Mouse (Mus musculus) MEL (cell line): ENCODE data around the gene 9930111J21Rik2. TPM values are rescaled to one million over a fixed set of nuclear protein-coding genes. Genes with fewer than 3 reads are reported as not detected.

Experiments used
- DNase-seq: peaks from one replicate; pipeline ENCODE4 v3.0.0; 2011; ENCODE audit warnings: low read depth, low spot score
- H3K27ac ChIP-seq: 2 replicates; pipeline ENCODE4 v1.5.1; 2012; ENCODE audit warnings: low read depth, mild to moderate bottlenecking, control low read depth, low read length, moderate library complexity; ENCODE audit not compliant: control insufficient read depth
- H3K27me3 ChIP-seq, 2 experiments: fragments of 150-350 bp in 1 of 2; sonication (generic) in 1 of 2; 2 replicates each; pipeline ENCODE4 v1.6.1; 2012; ENCODE audit warnings: low read length in 2 of 2, mild to moderate bottlenecking in 2 of 2, improper control_type of control experiment in 1 of 2, moderate library complexity in 1 of 2; ENCODE audit not compliant: insufficient read depth in 2 of 2, control insufficient read depth in 1 of 2
- H3K36me3 ChIP-seq, 2 experiments: 2 replicates each; pipeline ENCODE4 v1.6.1; 2012 to 2014; ENCODE audit warnings: low read length in 2 of 2, improper control_type of control experiment in 1 of 2, inconsistent platforms in 1 of 2, mild to moderate bottlenecking in 1 of 2; ENCODE audit not compliant: insufficient read depth in 2 of 2, control insufficient read depth in 1 of 2
- H3K4me1 ChIP-seq, 2 experiments: fragments of 150-350 bp in 1 of 2; sonication (generic) in 1 of 2; 2 replicates each; pipeline ENCODE4 v1.6.1; 2012; ENCODE audit warnings: low read length in 2 of 2, improper control_type of control experiment in 1 of 2, mild to moderate bottlenecking in 1 of 2; ENCODE audit not compliant: insufficient read depth in 2 of 2, control insufficient read depth in 1 of 2
- H3K4me3 ChIP-seq, 2 experiments: fragments of 150-350 bp in 1 of 2; sonication (generic) in 1 of 2; 2 replicates each; pipeline ENCODE4 v1.5.1; 2012; ENCODE audit warnings: low read depth in 2 of 2, low read length in 2 of 2, mild to moderate bottlenecking in 2 of 2, moderate library complexity in 2 of 2, control low read depth in 1 of 2, improper control_type of control experiment in 1 of 2; ENCODE audit not compliant: control insufficient read depth in 1 of 2, insufficient read depth in 1 of 2
- H3K79me2 ChIP-seq: 2 replicates; pipeline ENCODE4 v1.6.1; 2012; ENCODE audit warnings: mild to moderate bottlenecking, low read length, moderate library complexity; ENCODE audit not compliant: control insufficient read depth, poor library complexity, insufficient read depth
- H3K9ac ChIP-seq: 2 replicates; pipeline ENCODE4 v1.6.1; 2012; ENCODE audit warnings: low read depth, mild to moderate bottlenecking, control low read depth, low read length, moderate library complexity; ENCODE audit not compliant: control insufficient read depth, poor library complexity, severe bottlenecking
- H3K9me3 ChIP-seq: fragments of 150-350 bp; sonication (generic); replicated peaks from 2 replicates; pipeline ENCODE4 v1.6.1; 2012; ENCODE audit warnings: mild to moderate bottlenecking, low read length, improper control_type of control experiment, moderate library complexity; ENCODE audit not compliant: insufficient read depth
- ELF1 ChIP-seq: IDR thresholded peaks from 2 replicates; pipeline ENCODE4 v1.6.1; 2014; ENCODE audit warnings: low read depth, mild to moderate bottlenecking, inconsistent platforms, low read length, improper control_type of control experiment, moderate library complexity
- EP300 ChIP-seq, 2 experiments: IDR thresholded peaks; 2 replicates each; pipeline ENCODE4 v1.6.1; 2011; ENCODE audit warnings: improper control_type of control experiment in 2 of 2, low read length in 2 of 2, low read depth in 1 of 2, mild to moderate bottlenecking in 1 of 2
- ETS1 ChIP-seq: IDR thresholded peaks from 2 replicates; pipeline ENCODE4 v1.6.1; 2012; ENCODE audit warnings: low read depth, mild to moderate bottlenecking, inconsistent platforms, low read length, improper control_type of control experiment, moderate library complexity
- GABPA ChIP-seq: IDR thresholded peaks from 2 replicates; pipeline ENCODE4 v1.6.1; 2012; ENCODE audit warnings: low read depth, mild to moderate bottlenecking, inconsistent platforms, low read length, improper control_type of control experiment, moderate library complexity
- GATA1 ChIP-seq: IDR thresholded peaks from 2 replicates; pipeline ENCODE4 v1.6.1; 2011; ENCODE audit warnings: low read depth, low read length, improper control_type of control experiment
- HCFC1 ChIP-seq: IDR thresholded peaks from 2 replicates; pipeline ENCODE4 v1.6.1; 2012; ENCODE audit warnings: low read depth, mild to moderate bottlenecking, inconsistent platforms, low read length, improper control_type of control experiment, moderate library complexity
- JUND ChIP-seq: IDR thresholded peaks from 2 replicates; pipeline ENCODE4 v1.6.1; 2011; ENCODE audit warnings: low read depth, mild to moderate bottlenecking, improper control_type of control experiment, low read length
- KAT2A ChIP-seq: conservative IDR thresholded peaks from 2 replicates; pipeline ENCODE4 v1.6.1; 2012; ENCODE audit warnings: low read depth, low read length, improper control_type of control experiment, inconsistent platforms
- MAFK ChIP-seq: IDR thresholded peaks from 2 replicates; pipeline ENCODE4 v1.6.1; 2011; ENCODE audit warnings: low read depth, mild to moderate bottlenecking, low read length, improper control_type of control experiment, borderline replicate concordance
- MAX ChIP-seq: IDR thresholded peaks from 2 replicates; pipeline ENCODE4 v1.6.1; 2011; ENCODE audit warnings: low read length, improper control_type of control experiment
- MXI1 ChIP-seq: IDR thresholded peaks from 2 replicates; pipeline ENCODE4 v1.6.1; 2011; ENCODE audit warnings: mild to moderate bottlenecking, low read depth, low read length, improper control_type of control experiment
- MYC ChIP-seq: IDR thresholded peaks from 2 replicates; pipeline ENCODE4 v1.6.1; 2011; ENCODE audit warnings: low read depth, mild to moderate bottlenecking, low read length, improper control_type of control experiment, moderate library complexity
- NELFE ChIP-seq: IDR thresholded peaks from 2 replicates; pipeline ENCODE4 v1.6.1; 2011; ENCODE audit warnings: low read depth, low read length, improper control_type of control experiment
- NRF1 ChIP-seq: IDR thresholded peaks from 2 replicates; pipeline ENCODE4 v1.6.1; 2014; ENCODE audit warnings: low read depth, mild to moderate bottlenecking, inconsistent platforms, low read length, improper control_type of control experiment, moderate library complexity; ENCODE audit not compliant: poor library complexity, insufficient read depth, severe bottlenecking
- POLR2AphosphoS2 ChIP-seq: IDR thresholded peaks from 2 replicates; pipeline ENCODE4 v1.6.1; 2011; ENCODE audit warnings: low read length, improper control_type of control experiment
- POLR2AphosphoS5 ChIP-seq: IDR thresholded peaks from 2 replicates; pipeline ENCODE4 v1.6.1; 2012; ENCODE audit warnings: low read depth, borderline replicate concordance, mild to moderate bottlenecking, inconsistent platforms, low read length, moderate library complexity, mixed read lengths
- RAD21 ChIP-seq: IDR thresholded peaks from 2 replicates; pipeline ENCODE4 v1.6.1; 2011; ENCODE audit warnings: mild to moderate bottlenecking, low read depth, low read length, improper control_type of control experiment
- RCOR1 ChIP-seq: IDR thresholded peaks from 2 replicates; pipeline ENCODE4 v1.6.1; 2012; ENCODE audit warnings: low read depth, mild to moderate bottlenecking, inconsistent platforms, low read length, improper control_type of control experiment
- SIN3A ChIP-seq: IDR thresholded peaks from 2 replicates; pipeline ENCODE4 v1.6.1; 2012; ENCODE audit warnings: low read length, improper control_type of control experiment, inconsistent platforms
- SMC3 ChIP-seq: IDR thresholded peaks from 2 replicates; pipeline ENCODE4 v1.6.1; 2011; ENCODE audit warnings: low read depth, low read length, improper control_type of control experiment
- TCF12 ChIP-seq: IDR thresholded peaks from 2 replicates; pipeline ENCODE4 v1.6.1; 2014; ENCODE audit warnings: low read depth, mild to moderate bottlenecking, inconsistent platforms, low read length, improper control_type of control experiment, moderate library complexity
- USF2 ChIP-seq, 2 experiments: IDR thresholded peaks; 2 replicates each; pipeline ENCODE4 v1.6.1; 2011 to 2012; ENCODE audit warnings: improper control_type of control experiment in 2 of 2, low read length in 2 of 2, borderline replicate concordance in 1 of 2, inconsistent platforms in 1 of 2, low read depth in 1 of 2, mild to moderate bottlenecking in 1 of 2; ENCODE audit not compliant: insufficient read depth in 1 of 2
- ZKSCAN1 ChIP-seq: IDR thresholded peaks from 2 replicates; pipeline ENCODE4 v1.6.1; 2012; ENCODE audit warnings: low read depth, mild to moderate bottlenecking, inconsistent platforms, low read length, improper control_type of control experiment, moderate library complexity
- ZNF384 ChIP-seq: IDR thresholded peaks from 2 replicates; pipeline ENCODE4 v1.6.1; 2012; ENCODE audit warnings: low read depth, mild to moderate bottlenecking, inconsistent platforms, low read length, improper control_type of control experiment
- polyA plus RNA-seq, 2 experiments: library from polyadenylated mRNA; stranded (reverse) in 1 of 2; unstranded in 1 of 2; fragments of >175 nt in 1 of 2; fragments of >200 nt in 1 of 2; gene quantifications; 2 replicates each; pipeline versions ENCODE4 v1.2.1 to v1.2.4; 2012; ENCODE audit warnings: low replicate concordance in 2 of 2, low read depth in 1 of 2; ENCODE audit not compliant: insufficient read length in 2 of 2, insufficient read depth in 1 of 2, missing spikeins in 1 of 2
- total RNA-seq: library from RNA; depleted of rRNA; stranded (reverse); fragments of 300-350 nt; gene quantifications from 2 replicates; pipeline ENCODE4 v1.2.3, GENCODE M21; 2012

The 9930111J21Rik2 gene
- total and polyA plus RNA-seq, 3 experiments = 0.04 to 0.08 TPM; not detected in 1

DNA sequence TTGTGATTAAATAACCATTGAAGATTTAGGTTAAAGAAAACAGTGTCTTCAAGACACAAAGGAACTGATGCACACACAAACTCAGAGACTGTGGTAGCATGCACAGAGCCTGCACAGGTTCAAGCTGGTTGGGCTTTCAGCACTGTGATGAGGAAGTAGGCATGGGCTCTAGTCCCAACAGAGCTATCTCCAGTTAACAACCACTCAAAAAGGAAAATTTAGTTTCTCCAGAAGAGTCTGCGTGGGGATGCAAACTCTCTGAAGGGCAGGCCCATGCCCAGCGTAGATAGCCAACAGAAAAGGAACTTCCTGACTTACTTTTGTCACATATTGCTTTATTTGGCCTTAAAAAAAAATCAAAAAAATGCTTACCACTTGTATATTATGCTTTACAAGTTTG is 41.7 kb upstream of the 9930111J21Rik2 start:
- H3K79me2 ChIP-seq = no peaks in the 10 kb centered on the region
- H3K27me3 ChIP-seq = no peaks in the 10 kb centered on the region
- no peaks in the 10 kb centered on the region for H3K9me3 ChIP-seq
- no peak overlapping the region; the same call in 1 of the 2 replicates for H3K9ac ChIP-seq
- H3K4me3 ChIP-seq = no peak overlapping the region
- peaks cover 6 to 47% of the 10 kb centered on the region in 2 experiments; a peak in 3 of 4 replicates for H3K36me3 ChIP-seq
- H3K4me1 ChIP-seq = peaks cover 36 to 44% of the 10 kb centered on the region in 2 experiments
- TF ChIP-seq USF2 (IDR thresholded peaks at IDR 0.05; ENCODE audit: borderline replicate concordance in 1 of 2, insufficient read depth in 1 of 2, low read depth in 1 of 2, low read length in 2 of 2) (no peak), MXI1 (peak; percentile 61; the same call in 1 of the 2 replicates), ELF1 (peak; percentile 72; the same call in 1 of the 2 replicates), ZNF384 (0 out of 2 replicates have a peak, but pooled peaks have one; percentile 47), SIN3A (peak; percentile 35; the same call in 1 of the 2 replicates), MYC (0 out of 2 replicates have a peak, but pooled peaks have one; percentile 43), KAT2A (no peak), NRF1 (peak; percentile 31; the same call in 1 of the 2 replicates), EP300 (IDR thresholded peaks at IDR 0.05; ENCODE audit: low read depth in 1 of 2, low read length in 2 of 2) (peak; percentile 57 to 70), RCOR1 (peak; percentile 33; the same call in 1 of the 2 replicates), MAX (peak; percentile 10; the same call in 1 of the 2 replicates), GATA1 (no peak)
- peak overlapping the region; percentile 66 for H3K27ac ChIP-seq
- DNase-seq = peak; percentile 87

DNA sequence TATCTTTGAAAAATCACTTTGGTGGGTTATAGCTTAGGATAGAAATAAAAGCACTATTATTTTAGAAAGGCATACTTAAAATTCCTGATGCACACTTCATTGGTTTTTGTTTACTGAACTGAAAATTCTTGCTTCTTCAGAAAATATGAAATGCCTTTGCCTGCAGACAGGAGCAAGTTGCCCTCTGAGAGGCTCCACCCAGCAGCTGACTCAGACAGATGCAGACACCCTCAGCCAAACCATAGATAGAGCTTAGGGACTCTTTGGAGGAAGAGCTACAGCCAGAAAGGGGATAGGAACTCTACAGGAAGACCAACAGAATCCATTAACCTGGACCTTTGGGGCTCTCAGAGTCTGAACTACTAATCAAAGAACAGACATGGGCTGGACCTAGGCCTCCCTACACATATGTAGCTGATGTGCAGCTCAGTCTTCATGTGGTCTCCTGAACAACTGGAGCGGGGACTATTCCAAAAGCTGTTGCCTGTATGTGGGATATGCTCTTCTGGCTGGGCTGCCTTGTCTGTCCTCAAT is 41.1 kb upstream of the 9930111J21Rik2 start:
- Histone ChIP-seq H3K27ac (peak overlapping the region; percentile 66), H3K79me2 (no peaks in the 10 kb centered on the region), H3K36me3 (peaks cover 6 to 50% of the 10 kb centered on the region in 2 experiments; a peak in 3 of 4 replicates), H3K9ac (peak overlapping the region; percentile 1), H3K4me3 (no peak overlapping the region), H3K9me3 (no peaks in the 10 kb centered on the region), H3K27me3 (no peaks in the 10 kb centered on the region), H3K4me1 (peaks cover 42 to 47% of the 10 kb centered on the region in 2 experiments)
- TF ChIP-seq SIN3A (no peak), GABPA (no peak), GATA1 (0 out of 2 replicates have a peak, but pooled peaks have one; percentile 5), ETS1 (peak; percentile 54; the same call in 1 of the 2 replicates), MAFK (no peak), MXI1 (no peak), SMC3 (no peak), POLR2AphosphoS2 (no peak), TCF12 (0 out of 2 replicates have a peak, but pooled peaks have one; percentile 6), RAD21 (no peak), ELF1 (no peak), MAX (0 out of 2 replicates have a peak, but pooled peaks have one; percentile 12), KAT2A (no peak), HCFC1 (no peak), EP300 (IDR thresholded peaks at IDR 0.05; ENCODE audit: low read depth in 1 of 2, low read length in 2 of 2) (0 out of 4 replicates have a peak, but pooled peaks of 1 of the 2 experiments have one; percentile 12), POLR2AphosphoS5 (no peak), ZKSCAN1 (no peak), JUND (no peak), NELFE (no peak), MYC (no peak)
- peak; percentile 63 for DNase-seq
